7 mouse cellular contexts compared by ENCODE assay signal in genomic region chr11:120228911-120229437, GRCm38 (mm10). TPM values are rescaled to one million over a fixed set of nuclear protein-coding genes. Genes with fewer than 3 reads are reported as not detected.
A peak's percentile ranks its signal among the peaks of the same experiment; 100 is the strongest.
DNase-seq lines count a peak whose midpoint lies in the region; ATAC-seq and TF ChIP-seq lines count a peak whose summit lies in the region.

No protein-coding gene starts in this region.

- peak; percentile 38 for DNase-seq in lung, embryonic 14.5 days
- DNase-seq in lung, postnatal 36 days, result no peak
- DNase-seq in embryonic facial prominence, embryonic 10.5 days (ENCODE audit: low spot score), result peak; percentile 51
- DNase-seq in midbrain, embryonic 10.5 days (ENCODE audit: low spot score), result peak; percentile 51
- no peak for DNase-seq in frontal cortex, postnatal 36 days (ENCODE audit: low spot score in 2 of 2)
- no peak for DNase-seq in spleen, postnatal 36 days (ENCODE audit: low spot score in 2 of 2)

- H3K27ac ChIP-seq in lung, embryonic 14.5 days (ENCODE audit: low read depth), result peak overlapping the region; percentile 96
- peak overlapping the region; percentile 99 for H3K27ac ChIP-seq in embryonic facial prominence, embryonic 10.5 days (replicated peaks)
- H3K27ac ChIP-seq in hindbrain, embryonic 15.5 days (replicated peaks), result peak overlapping the region; percentile 95
- peak overlapping the region; percentile 100 for H3K27ac ChIP-seq in midbrain, embryonic 10.5 days (replicated peaks)

- no peaks in the 10 kb centered on the region for H3K27me3 ChIP-seq in lung, embryonic 14.5 days (ENCODE audit: insufficient read depth, low read length)
- H3K27me3 ChIP-seq in embryonic facial prominence, embryonic 10.5 days (replicated peaks; ENCODE audit: low read depth, poor library complexity, severe bottlenecking), result 0 out of 2 replicates have a peak, but pooled peaks cover 9% of the 10 kb centered on the region
- no peaks in the 10 kb centered on the region for H3K27me3 ChIP-seq in hindbrain, embryonic 15.5 days
- no peaks in the 10 kb centered on the region for H3K27me3 ChIP-seq in midbrain, embryonic 10.5 days (ENCODE audit: low read depth, poor library complexity, severe bottlenecking)

- H3K9me3 ChIP-seq in lung, embryonic 14.5 days (ENCODE audit: low read depth, low read length), result no peaks in the 10 kb centered on the region
- no peaks in the 10 kb centered on the region for H3K9me3 ChIP-seq in embryonic facial prominence, embryonic 10.5 days
- H3K9me3 ChIP-seq in hindbrain, embryonic 15.5 days, result no peaks in the 10 kb centered on the region
- H3K9me3 ChIP-seq in midbrain, embryonic 10.5 days (replicated peaks), result no peaks in the 10 kb centered on the region

- no peak for ATAC-seq in lung, embryonic 14.5 days (ENCODE audit: insufficient read depth)
- ATAC-seq in hindbrain, embryonic 15.5 days (ENCODE audit: low FRiP score, low read depth), result no peak

- peaks cover 17% of the 10 kb centered on the region for H3K36me3 ChIP-seq in lung, embryonic 14.5 days (ENCODE audit: insufficient read depth)
- H3K36me3 ChIP-seq in embryonic facial prominence, embryonic 10.5 days (replicated peaks), result no peaks in the 10 kb centered on the region; the same call in 1 of the 2 replicates
- H3K36me3 ChIP-seq in hindbrain, embryonic 15.5 days, result no peaks in the 10 kb centered on the region
- peaks cover 3% of the 10 kb centered on the region; the same call in 1 of the 2 replicates for H3K36me3 ChIP-seq in midbrain, embryonic 10.5 days

- peaks cover 53% of the 10 kb centered on the region for H3K4me1 ChIP-seq in lung, embryonic 14.5 days (ENCODE audit: insufficient read depth)
- H3K4me1 ChIP-seq in embryonic facial prominence, embryonic 10.5 days, result peaks cover 82% of the 10 kb centered on the region
- H3K4me1 ChIP-seq in hindbrain, embryonic 15.5 days (replicated peaks), result peaks cover 73% of the 10 kb centered on the region
- H3K4me1 ChIP-seq in midbrain, embryonic 10.5 days, result peaks cover 79% of the 10 kb centered on the region

- H3K9ac ChIP-seq in lung, embryonic 14.5 days, result peak overlapping the region; percentile 99
- peak overlapping the region; percentile 96 for H3K9ac ChIP-seq in hindbrain, embryonic 15.5 days

- no peak for TF ChIP-seq CTCF in lung, embryonic 14.5 days (IDR thresholded peaks at IDR 0.05; ENCODE audit: low read depth)

- WGBS in lung, embryonic 14.5 days, result 28% methylated on average over 7 of the region's 7 CpGs
- WGBS in embryonic facial prominence, embryonic 10.5 days, result 27% methylated on average over 7 of the region's 7 CpGs
- 14% methylated on average over 7 of the region's 7 CpGs for WGBS in hindbrain, embryonic 15.5 days
- WGBS in midbrain, embryonic 10.5 days, result 24% methylated on average over 7 of the region's 7 CpGs

- H3K4me3 ChIP-seq in lung, embryonic 14.5 days (ENCODE audit: low read depth, low read length), result peak overlapping the region; percentile 96
- H3K4me3 ChIP-seq in embryonic facial prominence, embryonic 10.5 days, result peak overlapping the region; percentile 85
- peak overlapping the region; percentile 82 for H3K4me3 ChIP-seq in hindbrain, embryonic 15.5 days
- H3K4me3 ChIP-seq in midbrain, embryonic 10.5 days, result peak overlapping the region; percentile 98

- H3K4me2 ChIP-seq in lung, embryonic 14.5 days, result peak overlapping the region; percentile 99
- peak overlapping the region; percentile 95 for H3K4me2 ChIP-seq in hindbrain, embryonic 15.5 days

RNA-seq across cellular contexts. Expression of gene Bahcc1, which starts 3.8 kb away (rescaled TPM):
- polyA plus RNA-seq in lung, embryonic 14.5 days (2014; fragmentation: Nextera tagmentation; extraction: Ambion mirVana), result 14.3 and 15.6 TPM in 2 replicates
- 18.0 and 18.4 TPM in 2 replicates for polyA plus RNA-seq in embryonic facial prominence, embryonic 10.5 days (2016; fragmentation: Nextera tagmentation; extraction: Ambion mirVana)
- 11.5 and 12.5 TPM in 2 replicates for polyA plus RNA-seq in hindbrain, embryonic 15.5 days (2015; fragmentation: Nextera tagmentation; extraction: Ambion mirVana)
- polyA plus RNA-seq in midbrain, embryonic 10.5 days (2016; fragmentation: Nextera tagmentation; extraction: Ambion mirVana), result 14.3 and 16.6 TPM in 2 replicates

Comparison
In these comparisons a context has a peak if more than half of its experiments do, and no peak if none do; other contexts are left out.
1. DNase-seq: peak in lung, embryonic 14.5 days (single experiment), embryonic facial prominence, embryonic 10.5 days (single experiment) and midbrain, embryonic 10.5 days (single experiment); none in lung, postnatal 36 days (single experiment), frontal cortex, postnatal 36 days (0 of 2) and spleen, postnatal 36 days (0 of 2).
2. Peak in every context shown above with its lines, with median percentiles within 50 percentile points of each other: H3K27ac ChIP-seq and H3K4me3 ChIP-seq.